Mouse (Mus musculus) urinary bladder, postnatal 14 days (tissue): ENCODE measurements around the gene Clec1b.

ENCODE experiments used
- DNase-seq: peaks from one replicate; pipeline ENCODE4 v3.0.0; 2021; ENCODE audit warnings: low spot score

Gene Clec1b

GRCm38 (mm10) chr6:129396997-129397396, at the start of gene Clec1b:
TSS of gene Clec1b (plus strand) at chr6:129397297.
- no peak for DNase-seq

GRCm38 (mm10) chr6:129349524-129350352, 47.4 kb upstream of the Clec1b start:
- DNase-seq: peak; percentile 24

- DNase-seq: no peak
Observed at GRCm38 (mm10) chr6:129351091-129351490, 46.0 kb upstream of the Clec1b start.

GRCm38 (mm10) chr6:129355774-129356173, 41.3 kb upstream of the Clec1b start:
- DNase-seq: no peak

GRCm38 (mm10) chr6:129356430-129356829, 40.7 kb upstream of the Clec1b start:
- DNase-seq: no peak

GRCm38 (mm10) chr6:129359515-129359914, 37.6 kb upstream of the Clec1b start:
- no peak for DNase-seq

GRCm38 (mm10) chr6:129363942-129364341, 33.2 kb upstream of the Clec1b start:
- DNase-seq: no peak

GRCm38 (mm10) chr6:129365959-129366359, 31.1 kb upstream of the Clec1b start:
- peak; percentile 9 for DNase-seq

- DNase-seq: no peak
Observed at GRCm38 (mm10) chr6:129369374-129370132, 27.5 kb upstream of the Clec1b start.

GRCm38 (mm10) chr6:129374937-129375471, 22.1 kb upstream of the Clec1b start:
- no peak for DNase-seq

- no peak for DNase-seq
Observed at GRCm38 (mm10) chr6:129380454-129380853, 16.6 kb upstream of the Clec1b start.

- DNase-seq: no peak
Observed at GRCm38 (mm10) chr6:129381736-129382135, 15.4 kb upstream of the Clec1b start.

GRCm38 (mm10) chr6:129383466-129383865, 13.6 kb upstream of the Clec1b start:
- DNase-seq: no peak

GRCm38 (mm10) chr6:129385000-129385399, 12.1 kb upstream of the Clec1b start:
- DNase-seq: no peak

- DNase-seq: no peak
Observed at GRCm38 (mm10) chr6:129385774-129386173, 11.3 kb upstream of the Clec1b start, which contains the start of gene Clec12b. TSS of gene Clec12b (minus strand) at chr6:129385874.

- DNase-seq: no peak
Observed at GRCm38 (mm10) chr6:129393087-129393720, 3.9 kb upstream of the Clec1b start.

GRCm38 (mm10) chr6:129393732-129394131, 3.4 kb upstream of the Clec1b start:
- no peak for DNase-seq

GRCm38 (mm10) chr6:129399945-129400344, 2.8 kb downstream of the Clec1b start:
- peak; percentile 5 for DNase-seq

GRCm38 (mm10) chr6:129402404-129402803, 5.3 kb downstream of the Clec1b start:
- no peak for DNase-seq

GRCm38 (mm10) chr6:129403391-129403790, 6.3 kb downstream of the Clec1b start:
- no peak for DNase-seq

- no peak for DNase-seq
Observed at GRCm38 (mm10) chr6:129405999-129406398, 8.9 kb downstream of the Clec1b start.

- DNase-seq: no peak
Observed at GRCm38 (mm10) chr6:129407324-129407723, 10.2 kb downstream of the Clec1b start.
